Mouse (Mus musculus): Measurements from ENCODE around the gene Tcf15.

- TF ChIP-seq POLR2A (IDR thresholded peaks at IDR 0.05; ENCODE audit: borderline replicate concordance, extremely low read depth, low read depth, low read length) (no peak), CTCF (IDR thresholded peaks at IDR 0.05; ENCODE audit: insufficient read depth, low read length) (no peak)
Observed at GRCm38 (mm10) chr2:152178345-152178744, 35.0 kb downstream of the Tcf15 start.
